Mouse (Mus musculus) intestine, embryonic 15.5 days (tissue): ENCODE measurements around the gene St3gal4. TPM values are rescaled to one million over a fixed set of nuclear protein-coding genes. Genes with fewer than 3 reads are reported as not detected.

Experiments used
- ATAC-seq: fragments of 200-750 bp; cut with Nextera tagmentation; 2 replicates; pipeline ENCODE4 v1.8.0; 2017; ENCODE audit warnings: moderate TSS enrichment, moderate library complexity
- H3K27ac ChIP-seq: fragments of 300-500 bp; sonication (generic); 2 replicates; pipeline ENCODE4 v1.5.1; 2015; ENCODE audit warnings: mild to moderate bottlenecking, inconsistent platforms
- H3K27me3 ChIP-seq: fragments of 300-500 bp; sonication (generic); replicated peaks from 2 replicates; pipeline ENCODE4 v1.6.1; 2015; ENCODE audit warnings: inconsistent platforms
- H3K36me3 ChIP-seq: fragments of 300-500 bp; sonication (generic); 2 replicates; pipeline ENCODE4 v1.6.1; 2015; ENCODE audit warnings: inconsistent platforms
- H3K4me1 ChIP-seq: fragments of 300-500 bp; sonication (generic); replicated peaks from 2 replicates; pipeline ENCODE4 v1.6.1; 2015; ENCODE audit warnings: inconsistent platforms
- H3K4me2 ChIP-seq: fragments of 300-500 bp; sonication (generic); replicated peaks from 2 replicates; pipeline ENCODE4 v1.6.1; 2015; ENCODE audit warnings: mild to moderate bottlenecking, inconsistent platforms
- H3K4me3 ChIP-seq: fragments of 300-500 bp; sonication (generic); replicated peaks from 2 replicates; pipeline ENCODE4 v1.5.1; 2015; ENCODE audit warnings: inconsistent platforms
- H3K9ac ChIP-seq: fragments of 300-500 bp; sonication (generic); 2 replicates; pipeline ENCODE4 v1.6.1; 2015; ENCODE audit warnings: inconsistent platforms
- H3K9me3 ChIP-seq: fragments of 300-500 bp; sonication (generic); 2 replicates; pipeline ENCODE4 v1.6.1; 2016; ENCODE audit warnings: inconsistent platforms
- WGBS: fragments of 180-500 bp; shearing (Covaris S2); methylation state at CpG from one replicate; pipeline ENCODE4 v1.1.7; 2015; 5-methylcytosine and 5-hydroxymethylcytosine counted together
- polyA plus RNA-seq: library from polyadenylated mRNA; unstranded; fragments of >200 nt; fragmentation: Nextera tagmentation; extraction: Ambion mirVana; gene quantifications from 2 replicates; pipeline ENCODE4 v1.2.1, GENCODE M21; 2015

Gene St3gal4
- polyA plus RNA-seq, 1 experiment from 2014 or later = 146 TPM

DNA sequence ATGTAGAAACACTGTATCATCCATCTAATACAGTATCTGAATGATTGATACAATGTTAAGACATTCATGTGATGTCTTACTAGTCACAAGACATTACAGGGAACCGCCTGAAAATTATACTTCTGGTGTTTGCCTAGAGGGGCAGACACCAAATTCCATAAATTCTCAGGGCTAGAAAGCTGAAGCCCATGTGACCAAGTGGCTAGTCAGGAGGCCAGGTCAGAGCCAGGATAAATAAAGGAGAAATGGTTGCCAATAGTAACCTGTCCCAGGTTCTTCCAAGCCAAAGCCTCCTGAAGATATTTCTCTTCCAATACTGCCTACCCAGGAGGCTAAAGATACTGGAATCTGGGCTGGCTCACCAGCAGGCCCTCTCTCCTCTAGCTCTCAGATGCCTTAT, 23.3 kb downstream of the St3gal4 start:
- no peak overlapping the region for H3K27ac ChIP-seq
- WGBS = 73% methylated on average over 1 of the region's 1 CpGs
- ATAC-seq = no peak
- H3K4me1 ChIP-seq = no peaks in the 10 kb centered on the region
- no peak overlapping the region for H3K4me2 ChIP-seq
- H3K9me3 ChIP-seq = no peaks in the 10 kb centered on the region
- H3K4me3 ChIP-seq = no peak overlapping the region
- no peaks in the 10 kb centered on the region for H3K36me3 ChIP-seq
- H3K9ac ChIP-seq = no peak overlapping the region
- no peaks in the 10 kb centered on the region for H3K27me3 ChIP-seq

DNA sequence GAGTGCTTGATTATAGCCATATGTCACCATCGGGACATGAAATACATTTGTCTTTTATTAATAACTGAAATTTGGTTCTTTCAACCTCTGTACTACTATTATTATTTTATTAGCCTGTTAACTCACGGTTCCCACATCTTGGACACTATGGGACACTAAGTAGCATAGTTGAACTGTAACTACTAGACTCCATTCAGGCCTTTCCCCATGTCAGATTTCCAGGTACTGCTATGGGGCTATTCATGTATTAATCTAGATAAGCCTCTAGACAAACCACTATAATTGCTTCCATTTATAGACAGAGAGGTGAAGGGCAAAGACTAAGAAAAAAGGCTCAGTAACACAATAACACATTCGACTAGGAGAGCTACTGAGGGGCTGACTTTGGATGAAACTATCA, 25.7 kb downstream of the St3gal4 start:
- 77% methylated on average over 3 of the region's 3 CpGs for WGBS
- H3K27ac ChIP-seq = no peak overlapping the region
- ATAC-seq = peak; percentile 88

DNA sequence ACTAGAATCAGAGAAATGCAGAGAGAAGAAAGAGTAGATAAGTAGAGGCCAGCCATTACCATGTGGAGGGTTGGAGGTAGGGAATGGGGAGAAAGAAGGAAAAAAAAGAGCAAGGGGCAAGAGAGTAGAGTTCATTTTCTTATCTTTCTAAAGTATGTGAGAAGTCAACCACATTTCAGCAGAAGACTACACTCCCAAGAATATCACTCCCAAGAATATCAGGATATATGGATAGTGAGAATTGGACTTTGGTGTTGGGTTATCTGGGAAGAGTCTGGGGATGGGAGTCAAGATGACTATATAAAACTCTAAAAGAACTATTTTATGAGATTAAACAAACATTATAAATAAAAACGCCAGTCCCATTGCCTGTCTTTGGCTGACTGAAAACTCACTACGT, 26.2 kb downstream of the St3gal4 start:
- 76% methylated on average over 2 of the region's 2 CpGs for WGBS
- no peaks in the 10 kb centered on the region for H3K36me3 ChIP-seq
- no peak overlapping the region for H3K4me2 ChIP-seq
- H3K27ac ChIP-seq = no peak overlapping the region
- H3K4me1 ChIP-seq = no peaks in the 10 kb centered on the region
- no peak overlapping the region for H3K9ac ChIP-seq
- no peaks in the 10 kb centered on the region for H3K9me3 ChIP-seq
- no peaks in the 10 kb centered on the region for H3K27me3 ChIP-seq
- ATAC-seq = peak; percentile 81
- H3K4me3 ChIP-seq = no peak overlapping the region

More for the DNA sequence above, 25.7 kb downstream of the St3gal4 start:
- Histone ChIP-seq H3K9ac (no peak overlapping the region), H3K4me1 (no peaks in the 10 kb centered on the region), H3K4me3 (no peak overlapping the region), H3K9me3 (no peaks in the 10 kb centered on the region), H3K27me3 (no peaks in the 10 kb centered on the region), H3K36me3 (no peaks in the 10 kb centered on the region), H3K4me2 (no peak overlapping the region)

DNA sequence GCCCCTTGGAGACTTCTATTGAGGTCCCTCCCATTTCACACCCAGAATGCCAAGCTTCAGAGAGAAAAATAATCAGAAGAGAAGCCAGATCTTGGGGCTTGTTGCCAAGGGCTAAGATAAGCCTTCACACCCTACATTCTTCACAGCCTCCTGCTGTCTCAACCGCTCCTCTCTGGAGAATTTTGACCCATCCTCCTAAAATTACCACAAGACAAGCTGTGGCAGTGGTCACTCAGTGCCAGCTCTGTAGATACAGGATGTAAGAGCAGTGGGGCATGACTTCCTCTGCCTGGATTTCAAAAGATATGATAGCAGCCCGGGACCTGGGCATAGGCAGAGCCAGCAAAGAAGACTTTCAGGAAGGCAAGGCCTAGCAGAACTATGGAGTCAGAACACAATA, 57.6 kb downstream of the St3gal4 start:
- Histone ChIP-seq H3K4me3 (no peak overlapping the region), H3K4me2 (no peak overlapping the region), H3K9me3 (no peaks in the 10 kb centered on the region), H3K27me3 (no peaks in the 10 kb centered on the region), H3K4me1 (0 out of 2 replicates have a peak, but pooled peaks cover 4% of the 10 kb centered on the region), H3K36me3 (no peaks in the 10 kb centered on the region), H3K9ac (no peak overlapping the region), H3K27ac (no peak overlapping the region)
- ATAC-seq = no peak
- WGBS = 81% methylated on average over 2 of the region's 2 CpGs

DNA sequence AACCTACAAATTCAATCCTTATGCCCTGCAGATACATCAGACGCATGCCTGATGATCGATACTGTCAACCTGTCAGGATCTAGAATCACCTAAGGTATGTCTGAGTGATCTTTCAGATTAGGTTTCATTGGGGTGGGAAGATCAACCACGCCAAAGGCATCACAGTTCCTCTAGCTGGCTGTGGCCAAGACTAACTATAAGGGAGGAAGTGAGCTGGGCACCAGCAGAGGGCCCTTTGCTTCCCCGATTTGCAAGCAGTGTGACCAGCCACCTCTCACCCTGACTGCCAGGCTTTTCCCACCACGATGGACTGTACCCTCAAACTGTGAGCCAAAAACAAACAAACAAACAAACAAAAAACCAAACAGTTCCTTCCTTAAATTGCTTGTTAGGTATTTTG, 59.2 kb downstream of the St3gal4 start:
- WGBS = 79% methylated on average over 5 of the region's 5 CpGs
- H3K27me3 ChIP-seq = no peaks in the 10 kb centered on the region
- no peak overlapping the region for H3K4me2 ChIP-seq
- H3K27ac ChIP-seq = no peak overlapping the region
- no peak for ATAC-seq
- no peak overlapping the region for H3K9ac ChIP-seq
- no peaks in the 10 kb centered on the region for H3K36me3 ChIP-seq
- H3K4me1 ChIP-seq = 0 out of 2 replicates have a peak, but pooled peaks cover 4% of the 10 kb centered on the region
- no peak overlapping the region for H3K4me3 ChIP-seq
- no peaks in the 10 kb centered on the region for H3K9me3 ChIP-seq

DNA sequence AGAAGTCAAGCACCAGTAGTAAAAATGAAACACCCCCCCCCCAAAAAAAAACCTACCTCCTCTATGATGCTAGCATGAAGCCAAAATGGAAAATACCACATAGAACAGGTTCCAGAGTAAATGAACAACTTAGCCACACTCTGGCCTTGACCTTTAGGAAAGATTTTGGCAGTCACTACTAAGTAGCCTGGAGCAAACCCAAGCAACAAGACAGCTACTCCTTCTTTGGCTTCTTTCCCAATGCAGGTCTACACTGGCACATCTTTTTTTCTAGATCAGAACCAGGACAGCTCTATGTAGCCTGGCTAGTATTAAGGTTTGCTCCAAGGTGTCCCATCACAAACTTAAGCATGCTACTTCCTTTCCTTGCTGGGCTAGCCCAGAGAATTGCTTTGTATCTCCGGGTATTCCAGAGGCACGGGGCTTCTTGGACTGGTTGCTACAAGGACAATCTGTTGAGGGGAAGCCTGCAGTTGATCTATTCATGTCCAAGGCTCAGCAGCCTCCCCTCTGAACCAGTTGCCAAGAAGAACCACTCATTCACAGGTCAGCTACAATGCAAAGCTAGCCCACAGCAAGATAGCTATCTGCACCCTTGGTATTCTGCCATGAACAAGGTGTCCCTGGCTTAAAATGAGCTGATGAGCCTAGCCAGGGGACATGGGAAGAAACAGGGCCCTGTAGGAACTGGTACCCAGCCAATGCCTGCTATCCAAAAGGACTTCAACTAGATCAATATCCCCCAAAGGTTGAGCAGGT, 60.3 kb downstream of the St3gal4 start:
- Histone ChIP-seq H3K4me2 (no peak overlapping the region), H3K36me3 (peaks cover 6% of the 10 kb centered on the region; the same call in 1 of the 2 replicates), H3K27ac (no peak overlapping the region), H3K9me3 (no peaks in the 10 kb centered on the region), H3K4me1 (0 out of 2 replicates have a peak, but pooled peaks cover 4% of the 10 kb centered on the region), H3K27me3 (no peaks in the 10 kb centered on the region), H3K4me3 (no peak overlapping the region), H3K9ac (no peak overlapping the region)
- no peak for ATAC-seq
- WGBS = 95% methylated on average over 2 of the region's 2 CpGs

DNA sequence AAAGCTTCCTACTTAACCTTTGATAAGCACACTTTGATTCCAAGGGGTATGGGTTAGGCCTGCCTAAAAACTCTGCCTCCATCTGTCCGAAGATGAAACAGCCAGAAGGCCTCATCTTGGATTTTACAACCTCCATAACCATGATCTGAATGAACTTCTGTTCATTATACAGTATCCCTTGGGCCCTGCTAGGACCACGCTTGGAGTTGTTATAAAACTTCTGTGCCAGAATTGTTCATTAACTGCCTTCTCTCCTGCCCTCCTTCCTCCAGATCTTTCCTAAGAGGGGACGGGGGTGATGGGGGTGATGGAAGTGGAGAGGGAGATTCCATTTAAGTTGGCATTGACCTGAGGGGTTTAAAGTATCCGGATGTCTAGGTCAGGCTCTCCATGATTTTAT, 60.9 kb downstream of the St3gal4 start:
- no peak for ATAC-seq
- Histone ChIP-seq H3K27me3 (no peaks in the 10 kb centered on the region), H3K9me3 (no peaks in the 10 kb centered on the region), H3K4me3 (no peak overlapping the region), H3K27ac (no peak overlapping the region), H3K4me1 (0 out of 2 replicates have a peak, but pooled peaks cover 4% of the 10 kb centered on the region), H3K36me3 (peaks cover 8% of the 10 kb centered on the region), H3K9ac (no peak overlapping the region), H3K4me2 (no peak overlapping the region)
- 86% methylated on average over 4 of the region's 4 CpGs for WGBS

DNA sequence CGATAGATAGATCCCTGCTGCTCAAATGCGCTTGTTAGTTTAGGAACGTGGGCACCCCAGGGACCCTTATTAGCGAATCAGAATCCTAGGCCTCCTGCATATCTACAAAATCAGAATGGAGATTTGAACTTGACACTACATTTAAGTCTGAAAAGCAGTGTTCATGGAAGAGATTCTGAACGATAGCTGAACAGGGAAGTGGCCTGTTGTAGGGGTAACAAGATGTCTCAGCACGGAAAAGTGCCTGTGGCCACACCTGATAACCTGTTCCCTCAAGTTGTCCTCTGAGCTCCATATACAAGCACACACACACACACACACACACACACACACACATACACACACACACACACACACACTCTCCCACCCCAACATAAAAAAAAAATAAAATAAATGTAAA, 61.4 kb downstream of the St3gal4 start:
- Histone ChIP-seq H3K4me2 (no peak overlapping the region), H3K9ac (no peak overlapping the region), H3K4me1 (0 out of 2 replicates have a peak, but pooled peaks cover 4% of the 10 kb centered on the region), H3K27me3 (no peaks in the 10 kb centered on the region), H3K27ac (no peak overlapping the region), H3K4me3 (no peak overlapping the region), H3K36me3 (peaks cover 14% of the 10 kb centered on the region), H3K9me3 (no peaks in the 10 kb centered on the region)
- WGBS = 87% methylated on average over 6 of the region's 6 CpGs
- ATAC-seq = no peak

DNA sequence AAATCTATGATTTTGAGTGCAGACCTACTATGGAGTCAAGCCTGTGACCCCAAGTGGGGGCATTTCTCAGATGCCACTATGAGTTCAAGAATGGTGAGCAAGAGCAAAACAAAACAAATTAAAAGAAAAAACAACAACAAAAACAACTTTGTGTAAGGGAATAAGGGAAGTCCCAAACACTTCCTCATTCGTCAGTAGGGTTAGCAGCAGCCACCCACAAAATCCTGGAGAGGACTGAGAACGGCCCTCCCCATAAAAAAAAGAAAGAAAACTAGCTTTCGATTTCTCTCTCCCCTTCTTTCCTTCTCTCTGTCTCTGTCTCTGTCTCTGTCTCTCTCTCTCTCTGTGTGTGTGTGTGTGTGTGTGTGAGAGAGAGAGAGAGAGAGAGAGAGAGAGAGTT, 62.5 kb downstream of the St3gal4 start:
- Histone ChIP-seq H3K4me2 (no peak overlapping the region), H3K36me3 (peaks cover 15% of the 10 kb centered on the region), H3K27ac (no peak overlapping the region), H3K27me3 (no peaks in the 10 kb centered on the region), H3K9ac (no peak overlapping the region), H3K9me3 (no peaks in the 10 kb centered on the region), H3K4me1 (0 out of 2 replicates have a peak, but pooled peaks cover 3% of the 10 kb centered on the region), H3K4me3 (no peak overlapping the region)
- WGBS = 88% methylated on average over 3 of the region's 3 CpGs
- ATAC-seq = no peak

DNA sequence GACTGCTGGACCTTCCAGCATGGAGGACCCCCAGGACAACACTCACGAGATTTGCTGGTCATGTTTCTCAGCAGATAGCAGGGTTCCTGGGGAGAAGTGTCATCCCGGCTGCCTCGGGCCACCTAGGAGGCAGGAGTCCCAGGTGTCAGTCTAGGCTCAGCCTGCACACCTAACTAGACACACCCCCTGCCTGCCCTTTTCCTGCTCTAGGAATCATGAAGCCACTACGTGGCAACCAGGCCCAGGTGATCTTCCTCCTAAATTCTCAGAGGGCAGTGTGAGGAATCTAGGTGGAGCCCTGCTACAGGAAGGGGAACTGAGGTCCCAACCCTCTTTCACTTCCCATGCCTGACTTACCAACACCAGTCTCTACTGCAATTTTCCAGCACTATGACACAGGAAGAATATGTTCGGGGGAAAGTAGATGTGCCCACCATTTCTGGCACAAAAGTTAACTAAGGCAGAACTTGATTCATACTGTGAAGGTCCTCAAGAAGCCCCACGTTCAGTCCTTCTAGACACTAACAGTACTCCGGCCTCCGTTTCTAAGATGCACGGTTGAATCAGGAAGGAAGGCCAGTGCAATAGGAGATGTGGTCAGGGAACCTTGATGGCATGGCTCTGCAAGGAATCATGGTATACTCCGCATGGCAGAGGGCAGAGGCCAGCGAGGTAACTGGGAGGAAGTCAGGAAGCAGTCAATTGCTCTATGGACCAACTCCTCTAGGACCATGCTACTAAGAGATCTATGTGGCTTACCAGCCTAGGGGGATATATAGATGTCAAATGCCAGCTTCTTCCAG, 63.3 kb downstream of the St3gal4 start:
- ATAC-seq = no peak

DNA sequence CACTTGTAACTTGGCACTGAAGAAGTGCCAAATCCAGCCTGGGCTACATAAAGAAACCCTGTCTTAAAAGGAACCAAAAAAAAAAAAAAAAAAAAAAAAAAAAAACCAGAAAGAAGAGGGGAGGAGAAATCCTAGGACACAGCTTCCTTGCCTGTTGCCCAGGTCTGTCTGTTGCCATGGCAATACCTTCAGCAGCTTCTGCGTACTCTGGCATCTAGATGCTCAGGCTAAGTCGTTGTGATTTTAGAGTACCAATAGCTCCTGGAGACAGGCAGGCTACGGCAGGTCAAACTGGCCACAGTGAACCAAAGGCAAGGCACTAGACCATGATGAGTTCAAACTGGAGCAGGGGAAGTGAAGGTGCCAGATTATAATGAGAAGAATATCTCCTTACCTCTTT, 65.4 kb downstream of the St3gal4 start:
- Histone ChIP-seq H3K36me3 (peaks cover 15% of the 10 kb centered on the region), H3K4me2 (no peak overlapping the region), H3K27me3 (no peaks in the 10 kb centered on the region), H3K4me3 (no peak overlapping the region), H3K9me3 (no peaks in the 10 kb centered on the region), H3K27ac (no peak overlapping the region), H3K4me1 (peaks cover 5% of the 10 kb centered on the region; the same call in 1 of the 2 replicates), H3K9ac (no peak overlapping the region)
- whole genome bisulfite sequencing = 81% methylated on average over 3 of the region's 3 CpGs
- ATAC-seq = no peak

More for the DNA sequence above, 63.3 kb downstream of the St3gal4 start:
- no peak overlapping the region for H3K4me3 ChIP-seq
- H3K9me3 ChIP-seq = no peaks in the 10 kb centered on the region
- H3K4me2 ChIP-seq = no peak overlapping the region
- H3K9ac ChIP-seq = no peak overlapping the region
- H3K36me3 ChIP-seq = peaks cover 15% of the 10 kb centered on the region
- no peaks in the 10 kb centered on the region for H3K27me3 ChIP-seq
- no peaks in the 10 kb centered on the region; the same call in 1 of the 2 replicates for H3K4me1 ChIP-seq
- WGBS = 84% methylated on average over 11 of the region's 11 CpGs
- no peak overlapping the region for H3K27ac ChIP-seq

DNA sequence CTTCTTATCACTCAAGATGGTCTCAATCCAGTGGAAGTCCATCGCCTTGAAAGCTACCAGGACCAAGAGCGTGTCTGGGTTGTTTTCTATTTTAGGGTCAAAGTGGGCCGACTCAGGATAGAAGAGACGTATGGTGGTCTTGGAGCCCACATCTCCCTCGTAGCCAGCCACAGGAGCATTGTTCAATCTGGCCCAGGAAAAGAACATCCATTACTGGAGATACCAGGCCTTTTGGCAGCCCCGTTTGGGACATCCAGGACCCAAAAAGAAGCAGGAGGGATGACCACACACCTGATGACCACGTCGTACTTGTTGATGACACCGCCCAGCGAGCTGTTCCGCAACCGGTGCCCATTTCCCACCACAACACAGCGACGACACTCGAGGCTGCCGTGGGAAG, 66.0 kb downstream of the St3gal4 start:
- H3K4me1 ChIP-seq = peaks cover 5% of the 10 kb centered on the region; the same call in 1 of the 2 replicates
- H3K27me3 ChIP-seq = no peaks in the 10 kb centered on the region
- ATAC-seq = no peak
- H3K4me2 ChIP-seq = no peak overlapping the region
- H3K27ac ChIP-seq = no peak overlapping the region
- no peak overlapping the region for H3K4me3 ChIP-seq
- H3K9ac ChIP-seq = no peak overlapping the region
- H3K36me3 ChIP-seq = peaks cover 15% of the 10 kb centered on the region
- no peaks in the 10 kb centered on the region for H3K9me3 ChIP-seq
- WGBS = 96% methylated on average over 16 of the region's 16 CpGs
